Mouse (Mus musculus): ENCODE measurements around the gene Mef2b. TPM values are rescaled to one million over a fixed set of nuclear protein-coding genes. Genes with fewer than 3 reads are reported as not detected.
A peak's percentile ranks its signal among the peaks of the same experiment; 100 is the strongest.
"Not testable (repeated sequence)": the region's sequence is repeated elsewhere in the genome, so short reads cannot be mapped to it uniquely, and the experiment has no call there.

Gene Mef2b
- total RNA-seq, 2 experiments from 2014 or later, result 0.38 to 0.45 TPM

- intact Hi-C loops (cut with DNase I), result no loop called here
- peak; percentile 99 for DNase-seq
Observed at GRCm38 (mm10) chr8:70212112-70213055, 72.9 kb downstream of the Mef2b start, which contains the start of gene Slc25a42. Gene Slc25a42, minus strand, starts transcription at chr8:70212305.

DNA sequence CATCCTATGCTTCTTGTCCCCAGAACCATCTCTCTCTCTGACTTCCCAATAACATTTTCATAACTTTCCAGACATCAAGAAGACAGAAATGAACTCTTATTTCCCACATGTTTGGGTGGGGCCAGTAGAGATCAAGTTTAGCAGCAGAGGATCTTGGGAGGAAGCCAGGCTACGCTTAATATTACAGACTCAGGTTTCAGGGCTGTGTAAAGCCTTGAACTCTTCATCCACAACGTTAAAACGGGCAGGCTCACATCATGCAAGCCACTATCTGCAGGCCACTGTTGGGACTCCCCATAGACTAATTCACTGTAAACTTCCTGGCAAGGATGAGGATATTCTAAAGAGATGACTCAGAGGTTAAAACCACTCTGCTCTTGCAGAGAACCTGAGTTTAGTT is 74.9 kb downstream of the Mef2b start:
- no peak for DNase-seq
- intact Hi-C loops (cut with DNase I), result no loop called here

DNA sequence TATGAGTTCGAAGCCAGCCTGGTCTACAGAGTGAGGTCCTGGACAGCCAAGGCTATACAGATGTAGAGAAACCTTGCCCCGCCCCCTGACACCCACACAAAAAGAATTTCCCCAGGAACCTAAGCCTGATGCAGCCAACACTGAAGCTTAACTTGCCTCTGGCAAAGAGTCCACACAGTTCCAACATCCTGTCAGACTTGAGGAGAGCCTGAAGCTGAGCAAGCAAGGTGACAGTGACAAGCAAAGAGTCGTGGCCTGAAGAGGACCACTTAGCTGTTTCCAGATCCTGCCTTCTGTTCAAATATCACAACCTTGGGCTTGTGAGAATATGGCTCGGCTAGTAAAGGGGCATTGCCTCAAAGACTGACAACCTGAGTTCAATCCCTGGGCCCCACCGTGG is 75.6 kb downstream of the Mef2b start:
- intact Hi-C loops (cut with DNase I), result no loop called here
- no peak for DNase-seq

DNA sequence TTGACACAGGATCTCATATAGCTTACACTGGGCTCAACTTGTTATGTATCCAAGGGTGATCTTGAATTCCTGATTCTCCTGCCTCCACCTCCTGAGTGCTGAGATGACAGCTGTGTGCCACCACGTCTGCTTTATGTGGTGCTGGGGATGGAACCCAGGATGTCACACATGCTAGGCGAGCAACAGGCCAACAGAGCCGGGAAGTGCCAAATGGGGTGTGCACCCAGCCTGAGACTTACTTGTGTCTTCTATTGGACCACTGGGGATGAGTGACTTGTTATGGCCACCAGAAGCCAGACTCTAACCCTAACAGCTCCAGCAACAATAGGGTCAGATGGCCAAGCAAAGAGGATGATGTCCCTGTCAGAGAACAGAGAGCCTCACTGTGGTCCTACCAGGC is 76.7 kb downstream of the Mef2b start:
- DNase-seq; intact Hi-C loops (cut with DNase I): not testable (repeated sequence)

GRCm38 (mm10) chr8:70216566-70216965 is 77.1 kb downstream of the Mef2b start:
- intact Hi-C loops (cut with DNase I), result no loop called here
- DNase-seq, result peak; percentile 89 to 91

Small RNAs within 50 kb of the gene (microRNA-seq; reads per million reads assigned to microRNA genes)
- 0 to 0.35 reads per million in 2 experiments for gene Mir7066

Other genes starting within 250 kb of the Mef2b start
- under 1 TPM; 0.25 to 0.31 TPM for gene Tssk6, start 237.5 kb upstream of the Mef2b start, total RNA-seq (2021)
- 100 to 1,000 TPM; 376 to 397 TPM for gene Ndufa13, start 237.2 kb upstream of the Mef2b start, total RNA-seq (2021)
- 10 to 100 TPM in 1 of 2 experiments, 1 to 10 TPM in 1; 9.1 to 10.1 TPM for gene Yjefn3, start 237.0 kb upstream of the Mef2b start, total RNA-seq (2021)
- 10 to 100 TPM; 62.1 to 63.1 TPM for gene Gatad2a, start 143.3 kb upstream of the Mef2b start, total RNA-seq (2021)
- 10 to 100 TPM; 43.3 to 44.2 TPM for gene Mau2, start 97.0 kb upstream of the Mef2b start, total RNA-seq (2021)
- gene Sugp1, start 96.9 kb upstream of the Mef2b start, total RNA-seq (2021), result 10 to 100 TPM; 23.2 to 23.9 TPM
- under 1 TPM; 0.77 to 0.94 TPM for gene Tm6sf2, start 66.8 kb upstream of the Mef2b start, total RNA-seq (2021)
- gene Hapln4, start 56.3 kb upstream of the Mef2b start, total RNA-seq (2021), result not detected
- gene Ncan, start 18.8 kb upstream of the Mef2b start, total RNA-seq (2021), result under 1 TPM in 1 of 2 experiments, not detected in 1; 0.19 TPM
- gene Nr2c2ap, start 8.4 kb upstream of the Mef2b start, total RNA-seq (2021), result 10 to 100 TPM; 10.9 to 12.8 TPM
- 10 to 100 TPM; 20.7 to 22.4 TPM for gene Rfxank, start 557 bp upstream of the Mef2b start, total RNA-seq (2021)
- gene Borcs8, start 212 bp upstream of the Mef2b start, total RNA-seq (2021), result 10 to 100 TPM; 30.3 TPM
- gene Tmem161a, start 32.6 kb downstream of the Mef2b start, total RNA-seq (2021), result 100 to 1,000 TPM in 1 of 2 experiments, 10 to 100 TPM in 1; 88.3 to 103 TPM
- gene Slc25a42, start 72.6 kb downstream of the Mef2b start, total RNA-seq (2021), result 10 to 100 TPM; 43.0 to 48.6 TPM
- 10 to 100 TPM; 42.9 to 47.8 TPM for gene Sugp2, start 94.5 kb downstream of the Mef2b start, total RNA-seq (2021)
- 1 to 10 TPM; 8.9 to 9.2 TPM for gene Armc6, start 94.8 kb downstream of the Mef2b start, total RNA-seq (2021)
- gene Homer3, start 143.1 kb downstream of the Mef2b start, total RNA-seq (2021), result 10 to 100 TPM; 25.6 to 28.2 TPM
- 10 to 100 TPM; 33.1 to 33.5 TPM for gene Ddx49, start 162.8 kb downstream of the Mef2b start, total RNA-seq (2021)
- gene Cope, start 162.8 kb downstream of the Mef2b start, total RNA-seq (2021), result 100 to 1,000 TPM; 160 to 173 TPM
- gene Cers1, start 176.1 kb downstream of the Mef2b start, total RNA-seq (2021), result under 1 TPM; 0.57 to 0.67 TPM
- under 1 TPM in 1 of 2 experiments, not detected in 1; 0.20 TPM for gene Gdf1, start 190.1 kb downstream of the Mef2b start, total RNA-seq (2021)
- gene Upf1, start 213.6 kb downstream of the Mef2b start, total RNA-seq (2021), result 10 to 100 TPM; 40.8 to 48.8 TPM
- 1 to 10 TPM; 2.4 to 3.4 TPM for gene Comp, start 233.8 kb downstream of the Mef2b start, total RNA-seq (2021)

All from heart, postnatal 10 days (tissue).